25 mouse cellular contexts compared by ENCODE assay signal in the genomic region with DNA sequence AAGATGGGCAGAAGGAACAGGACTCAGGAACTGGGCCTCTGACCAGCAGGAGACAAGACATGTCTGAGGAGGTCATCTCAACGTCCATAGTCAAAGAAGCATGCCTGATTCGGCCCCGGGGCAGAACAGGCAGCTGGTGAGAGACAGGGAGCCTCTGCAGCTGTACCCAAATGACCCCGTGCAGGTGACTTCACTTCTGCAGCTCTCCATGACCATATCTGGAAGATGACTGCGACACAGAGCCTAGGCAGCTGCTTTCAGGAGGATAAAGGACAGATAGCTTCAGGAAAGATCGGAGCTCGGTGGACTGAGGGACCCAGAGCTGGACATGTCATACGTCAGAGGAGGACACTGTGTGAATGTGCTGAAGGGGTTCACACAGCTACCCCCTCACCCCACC. TPM values are rescaled to one million over a fixed set of nuclear protein-coding genes. Genes with fewer than 3 reads are reported as not detected.
DNase-seq lines count a peak whose midpoint lies in the region; ATAC-seq and TF ChIP-seq lines count a peak whose summit lies in the region.
"Had no signal": no experiment of that assay in that cellular context is flagged by ENCODE, and none has a peak within 500 bp of the region (broad histone marks: within the 10 kb centered on the region; RNA-seq: fewer than 3 reads in every experiment).

No protein-coding gene starts in this region.

- ATAC-seq in liver, postnatal 0 days, result no peak
- no peak for ATAC-seq in liver, embryonic 11.5 days (replicated peaks; ENCODE audit: low FRiP score)
- no peak for ATAC-seq in embryonic facial prominence, embryonic 12.5 days (ENCODE audit: insufficient number of reproducible peaks, insufficient read depth, low FRiP score, low TSS enrichment)
- ATAC-seq: forebrain, embryonic 13.5 days; hindbrain, embryonic 16.5 days; intestine, embryonic 15.5 days had no signal

- no peaks in the 10 kb centered on the region; the same call in 1 of the 2 replicates for H3K36me3 ChIP-seq in heart, adult 2 months (ENCODE audit: control insufficient read depth, insufficient read depth, low read length)
- no peaks in the 10 kb centered on the region for H3K36me3 ChIP-seq in liver, postnatal 0 days (replicated peaks; ENCODE audit: insufficient read depth, low read length)
- H3K36me3 ChIP-seq in liver, embryonic 11.5 days (ENCODE audit: control insufficient read depth, insufficient read depth, low read length), result peaks cover 3% of the 10 kb centered on the region; the same call in 1 of the 2 replicates
- H3K36me3 ChIP-seq in embryonic facial prominence, embryonic 12.5 days, result peaks cover 4% of the 10 kb centered on the region; the same call in 1 of the 2 replicates
- peaks cover 10% of the 10 kb centered on the region for H3K36me3 ChIP-seq in limb, embryonic 10.5 days
- H3K36me3 ChIP-seq: hindbrain, embryonic 10.5 days; intestine, embryonic 15.5 days had no signal

- no peaks in the 10 kb centered on the region for H3K9me3 ChIP-seq in liver, postnatal 0 days (ENCODE audit: low read length)
- no peaks in the 10 kb centered on the region for H3K9me3 ChIP-seq in liver, embryonic 11.5 days (ENCODE audit: control insufficient read depth, low read length)
- H3K9me3 ChIP-seq in embryonic facial prominence, embryonic 12.5 days, result no peaks in the 10 kb centered on the region
- H3K9me3 ChIP-seq in limb, embryonic 10.5 days (replicated peaks), result no peaks in the 10 kb centered on the region
- H3K9me3 ChIP-seq: forebrain, embryonic 13.5 days; hindbrain, embryonic 10.5 days; intestine, embryonic 15.5 days; neural tube, embryonic 12.5 days had no signal

- 51% methylated on average over 8 of the region's 8 CpGs for WGBS in heart, adult 2 months
- 50% methylated on average over 8 of the region's 8 CpGs for WGBS in liver, postnatal 0 days (ENCODE audit: insufficient replicate concordance)
- 56% methylated on average over 8 of the region's 8 CpGs for WGBS in liver, embryonic 11.5 days
- WGBS in embryonic facial prominence, embryonic 12.5 days, result 66% methylated on average over 8 of the region's 8 CpGs
- 80% methylated on average over 8 of the region's 8 CpGs for WGBS in limb, embryonic 10.5 days

- H3K79me2 ChIP-seq in heart, adult 2 months (replicated peaks; ENCODE audit: control insufficient read depth, insufficient read depth, low read length), result no peaks in the 10 kb centered on the region; the same call in none of the 2 replicates

- H3K4me3 ChIP-seq in heart, adult 2 months, result no peak overlapping the region
- no peak overlapping the region for H3K4me3 ChIP-seq in liver, postnatal 0 days (ENCODE audit: low read depth, low read length)
- H3K4me3 ChIP-seq in liver, embryonic 11.5 days (ENCODE audit: low read depth, low read length), result no peak overlapping the region
- no peak overlapping the region for H3K4me3 ChIP-seq in embryonic facial prominence, embryonic 12.5 days
- no peak overlapping the region for H3K4me3 ChIP-seq in limb, embryonic 10.5 days
- H3K4me3 ChIP-seq: erythroblast, embryonic 14.5 days; forebrain, embryonic 13.5 days; hindbrain, embryonic 10.5 days; intestine, embryonic 15.5 days; neural tube, embryonic 12.5 days had no signal

- no peak for DNase-seq in heart, adult 2 months
- DNase-seq in heart, postnatal 25 days (ENCODE audit: low spot score), result no peak
- DNase-seq in liver, postnatal 0 days, result no peak
- DNase-seq in liver, embryonic 11.5 days (ENCODE audit: low spot score), result no peak
- DNase-seq in limb, embryonic 10.5 days (ENCODE audit: low spot score), result no peak
- DNase-seq in urinary bladder, postnatal 36 days (ENCODE audit: low spot score in 2 of 2), result no peak
- no peak for DNase-seq in cerebellum, adult 11-12 months
- DNase-seq: adrenal gland, postnatal 25 days; cerebellum, adult 9-11 months; kidney, adult 8-10 months; kidney, postnatal 14 days; left cerebral cortex, postnatal 4 days; liver; lung, postnatal 14 days; midbrain, embryonic 14.5 days; right cerebral cortex, postnatal 14 days; thymus, adult 18-20 months; thymus, postnatal 36 days had no signal

- H3K27me3 ChIP-seq in heart, adult 2 months (ENCODE audit: control insufficient read depth, insufficient read depth, low read length), result no peaks in the 10 kb centered on the region
- no peaks in the 10 kb centered on the region for H3K27me3 ChIP-seq in liver, postnatal 0 days (ENCODE audit: insufficient read depth, low read length)
- H3K27me3 ChIP-seq in liver, embryonic 11.5 days (replicated peaks; ENCODE audit: control insufficient read depth, insufficient read depth, low read length), result no peaks in the 10 kb centered on the region
- H3K27me3 ChIP-seq in embryonic facial prominence, embryonic 12.5 days, result no peaks in the 10 kb centered on the region
- no peaks in the 10 kb centered on the region for H3K27me3 ChIP-seq in limb, embryonic 10.5 days (ENCODE audit: low read depth, poor library complexity, severe bottlenecking)
- H3K27me3 ChIP-seq: forebrain, embryonic 13.5 days; intestine, embryonic 15.5 days; neural tube, embryonic 12.5 days had no signal

- TF ChIP-seq EP300 in heart, adult 2 months (IDR thresholded peaks at IDR 0.05; ENCODE audit: insufficient read depth, low read depth, low read length), result no peak
- no peak for TF ChIP-seq EP300 in liver, postnatal 0 days (IDR thresholded peaks at IDR 0.05; ENCODE audit: low read depth)

- H3K27ac ChIP-seq in heart, adult 2 months, result peak overlapping the region; percentile 33
- H3K27ac ChIP-seq in liver, postnatal 0 days (ENCODE audit: low read depth), result 0 out of 2 replicates have a peak overlapping the region, but pooled peaks have one; percentile 4
- no peak overlapping the region for H3K27ac ChIP-seq in liver, embryonic 11.5 days (ENCODE audit: low read depth, low read length)
- 0 out of 2 replicates have a peak overlapping the region, but pooled peaks have one; percentile 18 for H3K27ac ChIP-seq in embryonic facial prominence, embryonic 12.5 days
- peak overlapping the region; percentile 25; the same call in 1 of the 2 replicates for H3K27ac ChIP-seq in limb, embryonic 10.5 days
- H3K27ac ChIP-seq: forebrain, embryonic 13.5 days; hindbrain, embryonic 10.5 days; intestine, embryonic 15.5 days; neural tube, embryonic 12.5 days had no signal

- H3K4me1 ChIP-seq in heart, adult 2 months (ENCODE audit: control insufficient read depth, insufficient read depth, low read length), result peaks cover 31% of the 10 kb centered on the region
- peaks cover 62% of the 10 kb centered on the region for H3K4me1 ChIP-seq in liver, postnatal 0 days (ENCODE audit: insufficient read depth)
- H3K4me1 ChIP-seq in liver, embryonic 11.5 days (replicated peaks; ENCODE audit: control insufficient read depth, insufficient read depth, low read length), result peaks cover 48% of the 10 kb centered on the region
- peaks cover 65% of the 10 kb centered on the region for H3K4me1 ChIP-seq in embryonic facial prominence, embryonic 12.5 days
- H3K4me1 ChIP-seq in limb, embryonic 10.5 days, result peaks cover 86% of the 10 kb centered on the region

- peak overlapping the region; percentile 7; the same call in 1 of the 2 replicates for H3K4me2 ChIP-seq in liver, postnatal 0 days (ENCODE audit: low read depth, low read length)
- H3K4me2 ChIP-seq in liver, embryonic 11.5 days, result no peak overlapping the region
- no peak overlapping the region for H3K4me2 ChIP-seq in embryonic facial prominence, embryonic 12.5 days (replicated peaks)
- H3K4me2 ChIP-seq: forebrain, embryonic 13.5 days; intestine, embryonic 15.5 days; neural tube, embryonic 12.5 days had no signal

- intact Hi-C loops in heart, adult 2 months (cut with DNase I), result no loop called here
- intact Hi-C loops in heart, postnatal 25 days (cut with DNase I), result no loop called here

- H3K9ac ChIP-seq in heart, adult 2 months (ENCODE audit: low read depth, low read length), result no peak overlapping the region
- H3K9ac ChIP-seq in liver, postnatal 0 days (replicated peaks), result no peak overlapping the region
- no peak overlapping the region for H3K9ac ChIP-seq in liver, embryonic 11.5 days (ENCODE audit: low read depth, low read length)
- no peak overlapping the region for H3K9ac ChIP-seq in embryonic facial prominence, embryonic 12.5 days
- H3K9ac ChIP-seq: forebrain, embryonic 13.5 days; intestine, embryonic 15.5 days; neural tube, embryonic 12.5 days had no signal

- TF ChIP-seq POLR2A in heart, adult 2 months (IDR thresholded peaks at IDR 0.05; ENCODE audit: insufficient read depth, low read depth, low read length), result 0 out of 2 replicates have a peak, but pooled peaks have one; percentile 15

- TF ChIP-seq CTCF in heart, adult 2 months (IDR thresholded peaks at IDR 0.05), result no peak
- no peak for TF ChIP-seq CTCF in liver, postnatal 0 days (IDR thresholded peaks at IDR 0.05; ENCODE audit: low read depth)

RNA-seq across cellular contexts. Expression of a gene that starts 46.4 kb away (rescaled TPM):
- total RNA-seq in heart, adult 2 months (2021), result 10 to 100 TPM; 30.6 to 31.7 TPM
- 29.0 and 31.1 TPM in 2 replicates for polyA plus RNA-seq in heart, adult 2 months (2012; rRNA removed)
- 10 to 100 TPM; 33.9 to 38.3 TPM for total RNA-seq in heart, postnatal 25 days (2021)
- polyA plus RNA-seq in liver, postnatal 0 days (2015; fragmentation: Nextera tagmentation; extraction: Ambion mirVana), result 7.7 and 8.4 TPM in 2 replicates
- 27.9 and 28.3 TPM in 2 replicates for polyA plus RNA-seq in liver, embryonic 11.5 days (2014; fragmentation: Nextera tagmentation; extraction: Ambion mirVana)
- polyA plus RNA-seq in embryonic facial prominence, embryonic 12.5 days (2016; fragmentation: Nextera tagmentation; extraction: Ambion mirVana), result 43.0 and 46.5 TPM in 2 replicates
- polyA plus RNA-seq in limb, embryonic 10.5 days (2016; fragmentation: Nextera tagmentation; extraction: Ambion mirVana), result 48.6 and 49.5 TPM in 2 replicates
